Mouse (Mus musculus) retina, embryonic 14.5 days (tissue): ENCODE results near the gene Iqgap3.

Experiments used
- DNase-seq: peaks from one replicate; pipeline ENCODE4 v3.0.0-alpha.2; 2015; ENCODE audit warnings: low spot score

Iqgap3 gene

GRCm38 (mm10) chr3:88097666-88098065, 15.9 kb downstream of the Iqgap3 start:
- no peak for DNase-seq

GRCm38 (mm10) chr3:88100251-88100650, 18.5 kb downstream of the Iqgap3 start:
- no peak for DNase-seq

GRCm38 (mm10) chr3:88101736-88102135, 20.0 kb downstream of the Iqgap3 start:
- DNase-seq: no peak

GRCm38 (mm10) chr3:88102196-88102595, 20.4 kb downstream of the Iqgap3 start:
- no peak for DNase-seq

- DNase-seq: no peak
Measured at GRCm38 (mm10) chr3:88102611-88103010, 20.8 kb downstream of the Iqgap3 start.

GRCm38 (mm10) chr3:88106126-88106525, 24.4 kb downstream of the Iqgap3 start:
- DNase-seq: no peak

GRCm38 (mm10) chr3:88109126-88109525, 27.4 kb downstream of the Iqgap3 start:
- DNase-seq: no peak

GRCm38 (mm10) chr3:88114396-88114795, 32.6 kb downstream of the Iqgap3 start:
- no peak for DNase-seq

GRCm38 (mm10) chr3:88120117-88120651, 38.4 kb downstream of the Iqgap3 start:
- DNase-seq: no peak

GRCm38 (mm10) chr3:88121164-88122131, 39.7 kb downstream of the Iqgap3 start:
- peak; percentile 18 for DNase-seq

GRCm38 (mm10) chr3:88125195-88125594, 43.4 kb downstream of the Iqgap3 start:
- DNase-seq: no peak

GRCm38 (mm10) chr3:88126181-88126580, 44.4 kb downstream of the Iqgap3 start:
- DNase-seq: no peak

GRCm38 (mm10) chr3:88127636-88128035, 45.9 kb downstream of the Iqgap3 start:
- DNase-seq: no peak

GRCm38 (mm10) chr3:88128056-88128455, 46.3 kb downstream of the Iqgap3 start:
- DNase-seq: no peak

GRCm38 (mm10) chr3:88129006-88129405, 47.2 kb downstream of the Iqgap3 start:
- DNase-seq: no peak

- no peak for DNase-seq
Measured at GRCm38 (mm10) chr3:88131071-88131470, 49.3 kb downstream of the Iqgap3 start.

GRCm38 (mm10) chr3:88132492-88132891, 50.7 kb downstream of the Iqgap3 start:
- DNase-seq: no peak

- no peak for DNase-seq
Measured at GRCm38 (mm10) chr3:88133187-88133771, 51.5 kb downstream of the Iqgap3 start.

- no peak for DNase-seq
Measured at GRCm38 (mm10) chr3:88136346-88136745, 54.6 kb downstream of the Iqgap3 start.

- no peak for DNase-seq
Measured at GRCm38 (mm10) chr3:88136945-88137494, 55.2 kb downstream of the Iqgap3 start.

GRCm38 (mm10) chr3:88137821-88138220, 56.0 kb downstream of the Iqgap3 start:
- peak; percentile 34 for DNase-seq

GRCm38 (mm10) chr3:88138336-88139242, 56.8 kb downstream of the Iqgap3 start:
- DNase-seq: peak; percentile 90
